Mouse (Mus musculus) MEL (cell line): ENCODE measurements at regions not wholly inside any gene's neighbourhood (a gene's known extent, or its start where the extent isn't known, plus 50 kb on each side); places are given as distances from the start of the nearest gene placed in this dataset.

ENCODE experiments used
- DNase-seq: peaks from one replicate; pipeline ENCODE4 v3.0.0; 2011; ENCODE audit warnings: low read depth, low spot score
- H3K27ac ChIP-seq: 2 replicates; pipeline ENCODE4 v1.5.1; 2012; ENCODE audit warnings: low read depth, mild to moderate bottlenecking, control low read depth, low read length, moderate library complexity; ENCODE audit not compliant: control insufficient read depth
- H3K27me3 ChIP-seq, 2 experiments: fragments of 150-350 bp in 1 of 2; sonication (generic) in 1 of 2; 2 replicates each; pipeline ENCODE4 v1.6.1; 2012; ENCODE audit warnings: low read length in 2 of 2, mild to moderate bottlenecking in 2 of 2, improper control_type of control experiment in 1 of 2, moderate library complexity in 1 of 2; ENCODE audit not compliant: insufficient read depth in 2 of 2, control insufficient read depth in 1 of 2
- H3K36me3 ChIP-seq, 2 experiments: 2 replicates each; pipeline ENCODE4 v1.6.1; 2012 to 2014; ENCODE audit warnings: low read length in 2 of 2, improper control_type of control experiment in 1 of 2, inconsistent platforms in 1 of 2, mild to moderate bottlenecking in 1 of 2; ENCODE audit not compliant: insufficient read depth in 2 of 2, control insufficient read depth in 1 of 2
- H3K4me1 ChIP-seq, 2 experiments: fragments of 150-350 bp in 1 of 2; sonication (generic) in 1 of 2; 2 replicates each; pipeline ENCODE4 v1.6.1; 2012; ENCODE audit warnings: low read length in 2 of 2, improper control_type of control experiment in 1 of 2, mild to moderate bottlenecking in 1 of 2; ENCODE audit not compliant: insufficient read depth in 2 of 2, control insufficient read depth in 1 of 2
- H3K4me3 ChIP-seq, 2 experiments: fragments of 150-350 bp in 1 of 2; sonication (generic) in 1 of 2; 2 replicates each; pipeline ENCODE4 v1.5.1; 2012; ENCODE audit warnings: low read depth in 2 of 2, low read length in 2 of 2, mild to moderate bottlenecking in 2 of 2, moderate library complexity in 2 of 2, control low read depth in 1 of 2, improper control_type of control experiment in 1 of 2; ENCODE audit not compliant: control insufficient read depth in 1 of 2, insufficient read depth in 1 of 2
- H3K79me2 ChIP-seq: 2 replicates; pipeline ENCODE4 v1.6.1; 2012; ENCODE audit warnings: mild to moderate bottlenecking, low read length, moderate library complexity; ENCODE audit not compliant: control insufficient read depth, poor library complexity, insufficient read depth
- H3K9ac ChIP-seq: 2 replicates; pipeline ENCODE4 v1.6.1; 2012; ENCODE audit warnings: low read depth, mild to moderate bottlenecking, control low read depth, low read length, moderate library complexity; ENCODE audit not compliant: control insufficient read depth, poor library complexity, severe bottlenecking
- H3K9me3 ChIP-seq: fragments of 150-350 bp; sonication (generic); replicated peaks from 2 replicates; pipeline ENCODE4 v1.6.1; 2012; ENCODE audit warnings: mild to moderate bottlenecking, low read length, improper control_type of control experiment, moderate library complexity; ENCODE audit not compliant: insufficient read depth
- CHD2 ChIP-seq: IDR thresholded peaks from 2 replicates; pipeline ENCODE4 v1.6.1; 2011; ENCODE audit warnings: low read length, improper control_type of control experiment
- E2F4 ChIP-seq: IDR thresholded peaks from 2 replicates; pipeline ENCODE4 v1.6.1; 2011; ENCODE audit warnings: low read depth, low read length, improper control_type of control experiment, borderline replicate concordance
- ELF1 ChIP-seq: IDR thresholded peaks from 2 replicates; pipeline ENCODE4 v1.6.1; 2014; ENCODE audit warnings: low read depth, mild to moderate bottlenecking, inconsistent platforms, low read length, improper control_type of control experiment, moderate library complexity
- EP300 ChIP-seq, 2 experiments: IDR thresholded peaks; 2 replicates each; pipeline ENCODE4 v1.6.1; 2011; ENCODE audit warnings: improper control_type of control experiment in 2 of 2, low read length in 2 of 2, low read depth in 1 of 2, mild to moderate bottlenecking in 1 of 2
- GABPA ChIP-seq: IDR thresholded peaks from 2 replicates; pipeline ENCODE4 v1.6.1; 2012; ENCODE audit warnings: low read depth, mild to moderate bottlenecking, inconsistent platforms, low read length, improper control_type of control experiment, moderate library complexity
- HCFC1 ChIP-seq: IDR thresholded peaks from 2 replicates; pipeline ENCODE4 v1.6.1; 2012; ENCODE audit warnings: low read depth, mild to moderate bottlenecking, inconsistent platforms, low read length, improper control_type of control experiment, moderate library complexity
- JUND ChIP-seq: IDR thresholded peaks from 2 replicates; pipeline ENCODE4 v1.6.1; 2011; ENCODE audit warnings: low read depth, mild to moderate bottlenecking, improper control_type of control experiment, low read length
- MAZ ChIP-seq: IDR thresholded peaks from 2 replicates; pipeline ENCODE4 v1.6.1; 2012; ENCODE audit warnings: low read depth, mild to moderate bottlenecking, inconsistent platforms, low read length, improper control_type of control experiment
- MXI1 ChIP-seq: IDR thresholded peaks from 2 replicates; pipeline ENCODE4 v1.6.1; 2011; ENCODE audit warnings: mild to moderate bottlenecking, low read depth, low read length, improper control_type of control experiment
- MYB ChIP-seq: IDR thresholded peaks from 2 replicates; pipeline ENCODE4 v1.6.1; 2011; ENCODE audit warnings: mild to moderate bottlenecking, low read depth, low read length, improper control_type of control experiment
- MYC ChIP-seq: IDR thresholded peaks from 2 replicates; pipeline ENCODE4 v1.6.1; 2011; ENCODE audit warnings: low read depth, mild to moderate bottlenecking, low read length, improper control_type of control experiment, moderate library complexity
- NELFE ChIP-seq: IDR thresholded peaks from 2 replicates; pipeline ENCODE4 v1.6.1; 2011; ENCODE audit warnings: low read depth, low read length, improper control_type of control experiment
- POLR2AphosphoS2 ChIP-seq: IDR thresholded peaks from 2 replicates; pipeline ENCODE4 v1.6.1; 2011; ENCODE audit warnings: low read length, improper control_type of control experiment
- POLR2AphosphoS5 ChIP-seq: IDR thresholded peaks from 2 replicates; pipeline ENCODE4 v1.6.1; 2012; ENCODE audit warnings: low read depth, borderline replicate concordance, mild to moderate bottlenecking, inconsistent platforms, low read length, moderate library complexity, mixed read lengths
- RCOR1 ChIP-seq: IDR thresholded peaks from 2 replicates; pipeline ENCODE4 v1.6.1; 2012; ENCODE audit warnings: low read depth, mild to moderate bottlenecking, inconsistent platforms, low read length, improper control_type of control experiment
- SIN3A ChIP-seq: IDR thresholded peaks from 2 replicates; pipeline ENCODE4 v1.6.1; 2012; ENCODE audit warnings: low read length, improper control_type of control experiment, inconsistent platforms
- TBP ChIP-seq: IDR thresholded peaks from 2 replicates; pipeline ENCODE4 v1.8.0; 2011; ENCODE audit warnings: low read depth, low read length, improper control_type of control experiment
- TCF12 ChIP-seq: IDR thresholded peaks from 2 replicates; pipeline ENCODE4 v1.6.1; 2014; ENCODE audit warnings: low read depth, mild to moderate bottlenecking, inconsistent platforms, low read length, improper control_type of control experiment, moderate library complexity
- UBTF ChIP-seq: IDR thresholded peaks from 2 replicates; pipeline ENCODE4 v1.6.1; 2012; ENCODE audit warnings: low read depth, mild to moderate bottlenecking, inconsistent platforms, low read length, improper control_type of control experiment, moderate library complexity, borderline replicate concordance; ENCODE audit not compliant: insufficient read depth
- USF1 ChIP-seq: IDR thresholded peaks from 2 replicates; pipeline ENCODE4 v1.6.1; 2014; ENCODE audit warnings: low read depth, mild to moderate bottlenecking, inconsistent platforms, low read length, improper control_type of control experiment, moderate library complexity
- ZMIZ1 ChIP-seq: IDR thresholded peaks from 2 replicates; pipeline ENCODE4 v1.6.1; 2012; ENCODE audit warnings: low read depth, mild to moderate bottlenecking, inconsistent platforms, low read length, improper control_type of control experiment, moderate library complexity

GRCm38 (mm10) chr13:16670047-16670733 is 658.5 kb downstream of the Inhba start:
- Histone ChIP-seq H3K4me1 (no peaks in the 10 kb centered on the region), H3K27ac (no peak overlapping the region), H3K4me3 (no peak overlapping the region), H3K27me3 (no peaks in the 10 kb centered on the region)
- TF ChIP-seq TBP (no peak), GABPA (no peak), NELFE (no peak), E2F4 (no peak), CHD2 (no peak), RCOR1 (no peak), MXI1 (no peak), MYC (no peak), MAZ (no peak), TCF12 (no peak), ZMIZ1 (no peak), POLR2AphosphoS2 (no peak), POLR2AphosphoS5 (no peak), HCFC1 (no peak), MYB (no peak), UBTF (no peak), ELF1 (no peak)
- TF ChIP-seq, all 39 proteins: peak for 0
- Histone ChIP-seq H3K9ac (no peak overlapping the region), H3K36me3 (no peaks in the 10 kb centered on the region), H3K79me2 (no peaks in the 10 kb centered on the region), H3K9me3 (no peaks in the 10 kb centered on the region)
- no peak for DNase-seq

- no peak overlapping the region for H3K27ac ChIP-seq
- TF ChIP-seq EP300 (IDR thresholded peaks at IDR 0.05; ENCODE audit: low read depth in 1 of 2, low read length in 2 of 2) = no peak
- TF ChIP-seq USF1 = no peak
- no peak for TF ChIP-seq JUND
- no peak for TF ChIP-seq ELF1
- TF ChIP-seq MAZ = no peak
- no peak for TF ChIP-seq RCOR1
- TF ChIP-seq SIN3A = no peak
- no peak for TF ChIP-seq TBP
- TF ChIP-seq ZMIZ1 = no peak
- no peak for TF ChIP-seq MYB
- H3K4me3 ChIP-seq = no peak overlapping the region
- H3K36me3 ChIP-seq = no peaks in the 10 kb centered on the region
- H3K9ac ChIP-seq = no peak overlapping the region
- no peaks in the 10 kb centered on the region for H3K27me3 ChIP-seq
- H3K79me2 ChIP-seq = no peaks in the 10 kb centered on the region
- H3K9me3 ChIP-seq = no peaks in the 10 kb centered on the region
- no peak for DNase-seq
- H3K4me1 ChIP-seq = no peaks in the 10 kb centered on the region
Measured at GRCm38 (mm10) chr13:16670736-16671135, 659.1 kb downstream of the Inhba start.
